Mouse (Mus musculus): ENCODE results near the gene C1ql3.

GRCm38 (mm10) chr2:13008433-13008832 is 3.2 kb downstream of the C1ql3 start:
- TF ChIP-seq GATA1 (IDR thresholded peaks at IDR 0.05; ENCODE audit: low read length) (no peak), TAL1 (IDR thresholded peaks at IDR 0.05; ENCODE audit: low read length) (no peak)
